Mouse (Mus musculus) gastrocnemius, adult 2 months (tissue): ENCODE data around the gene Snapin. TPM values are rescaled to one million over a fixed set of nuclear protein-coding genes. Genes with fewer than 3 reads are reported as not detected.
A peak's percentile ranks its signal among the peaks of the same experiment; 100 is the strongest.

ENCODE experiments used
- DNase-seq: peaks from one replicate; pipeline ENCODE4 v3.0.0; 2022
- H3K27ac ChIP-seq: fragments of 200-600 bp; 2 replicates; pipeline ENCODE4 v1.8.1; 2022; ENCODE audit warnings: mild to moderate bottlenecking
- H3K4me3 ChIP-seq: fragments of 200-600 bp; 2 replicates; pipeline ENCODE4 v1.8.1; 2022; ENCODE audit warnings: mild to moderate bottlenecking, moderate library complexity
- CTCF ChIP-seq: fragments of 200-600 bp; IDR thresholded peaks from 2 replicates; pipeline ENCODE4 v1.8.1; 2022; ENCODE audit warnings: antibody characterized with exemption, mild to moderate bottlenecking, moderate library complexity
- intact Hi-C: fragments of 180-260 bp; cut with DNase I; formaldehyde crosslinking; loops from one replicate; pipeline ENCODE4 v1.15.1; 2025
- long read RNA-seq, 2 experiments: library from polyadenylated mRNA; stranded (forward); transcript quantifications; one replicate each; pipeline ENCODE4 v2.0.0; 2021
- total RNA-seq, 2 experiments: library from RNA; stranded (reverse); gene quantifications; 2 replicates each; pipeline ENCODE4 v1.2.3; 2021

Snapin gene
- 10 to 100 TPM; 71.8 to 74.4 TPM for total RNA-seq
- long read RNA-seq, experiment 1, transcript Snapin-201 (3 exons, 958 nt) = minor isoform, 9 of 149 reads
- long read RNA-seq, experiment 1, transcript Snapin-203 (4 exons, 1,928 nt) = major isoform, 121 of 149 reads
- long read RNA-seq, experiment 1, partial matches to known transcripts = 1 of 149 reads
- long read RNA-seq, experiment 1, other reads (novel, unspliced or antisense) = 9 of 149 reads
- long read RNA-seq, experiment 2, transcript Snapin-204 (4 exons, 1,575 nt) = minor isoform, 9 of 152 reads
- long read RNA-seq, experiment 2, transcript Snapin-205 (3 exons, 1,505 nt) = minor isoform, 7 of 152 reads
- long read RNA-seq, experiment 2, transcript Snapin-201 (3 exons, 958 nt) = minor isoform, 7 of 152 reads
- long read RNA-seq, experiment 2, transcript Snapin-203 (4 exons, 1,928 nt) = major isoform, 120 of 152 reads
- long read RNA-seq, experiment 2, partial matches to known transcripts = 0 of 152 reads
- long read RNA-seq, experiment 2, other reads (novel, unspliced or antisense) = 5 of 152 reads

- H3K4me3 ChIP-seq = peak within 1 kb of the TSS; percentile 91
- peak within 1 kb of the TSS; percentile 97 for H3K27ac ChIP-seq
- peak; percentile 86 for TF ChIP-seq CTCF
- intact Hi-C loops = loop anchor here (2.0 kb wide), 1 partner anchor 18 kb away; the partner anchor contains the start of gene Chtop
- peak; percentile 97 for DNase-seq
Observed at GRCm38 (mm10) chr3:90490696-90491256, at the start of gene Snapin. Gene Snapin, minus strand, starts transcription at chr3:90491033.

GRCm38 (mm10) chr3:90537905-90538296, 47.1 kb upstream of the Snapin start:
- peak overlapping the region; percentile 95 for H3K27ac ChIP-seq
- intact Hi-C loops = no loop called here
- no peak for TF ChIP-seq CTCF
- DNase-seq = no peak
- H3K4me3 ChIP-seq = peak overlapping the region; percentile 88

- peak within 1 kb of the TSS; percentile 88 for H3K4me3 ChIP-seq
- TF ChIP-seq CTCF = no peak
- DNase-seq = peak; percentile 93
- intact Hi-C loops = no loop called here
- peak within 1 kb of the TSS; percentile 95 for H3K27ac ChIP-seq
Observed at GRCm38 (mm10) chr3:90537141-90537904, 46.5 kb upstream of the Snapin start, which contains the start of gene S100a16. Gene S100a16, plus strand, starts transcription at chr3:90537254.

DNA sequence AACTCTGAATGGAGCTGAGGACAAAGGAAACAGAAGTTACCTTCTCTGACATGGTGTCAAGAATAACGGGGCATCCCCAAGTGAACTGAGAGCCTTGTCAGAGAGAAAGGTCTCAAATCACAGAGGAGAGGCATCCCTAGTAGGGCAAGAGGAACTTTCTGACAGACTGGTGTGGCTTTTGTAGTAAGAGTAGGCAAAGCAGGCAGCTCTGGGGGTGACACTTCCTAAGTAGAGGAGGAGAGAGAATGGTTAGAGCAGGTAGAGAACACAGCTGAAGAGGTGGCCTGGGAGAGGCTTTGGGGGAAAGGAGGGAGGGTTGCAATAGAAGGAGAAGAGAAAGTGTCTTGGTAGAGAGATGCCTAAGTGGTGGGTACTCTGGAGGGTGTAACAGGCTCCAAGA, 44.6 kb upstream of the Snapin start:
- no peak for TF ChIP-seq CTCF
- Histone ChIP-seq H3K27ac (no peak overlapping the region), H3K4me3 (no peak overlapping the region)
- intact Hi-C loops = no loop called here
- DNase-seq = no peak

DNA sequence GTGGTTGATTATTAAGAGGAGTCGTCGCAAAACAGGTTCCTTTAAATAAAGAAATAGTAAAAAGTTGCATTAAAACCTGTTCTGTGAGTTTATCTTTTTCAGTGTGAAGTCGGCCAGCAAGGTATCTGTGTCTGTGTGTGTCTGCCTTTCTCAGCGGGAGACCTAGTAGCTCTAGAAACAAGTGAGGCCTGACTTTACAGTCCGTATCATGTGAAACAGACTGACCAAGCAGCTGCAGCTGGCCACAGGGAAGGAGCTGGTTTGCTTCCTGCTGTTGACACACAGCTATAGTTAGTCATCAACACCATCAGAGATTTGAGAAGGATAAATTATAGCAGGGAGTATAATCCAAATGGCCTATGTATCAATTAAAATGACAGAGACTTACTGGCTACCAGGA, 40.9 kb upstream of the Snapin start:
- Histone ChIP-seq H3K4me3 (no peak overlapping the region), H3K27ac (no peak overlapping the region)
- intact Hi-C loops = no loop called here
- no peak for TF ChIP-seq CTCF
- DNase-seq = no peak

- no peak for TF ChIP-seq CTCF
- intact Hi-C loops = loop anchor here (5.0 to 10.0 kb wide), 2 partner anchors 57 to 90 kb away; no protein-coding TSS in a partner anchor
- no peak overlapping the region for H3K27ac ChIP-seq
- H3K4me3 ChIP-seq = no peak overlapping the region
- DNase-seq = no peak
Observed at GRCm38 (mm10) chr3:90527291-90527873, 36.5 kb upstream of the Snapin start.

GRCm38 (mm10) chr3:90526580-90526979, 35.7 kb upstream of the Snapin start, which contains the start of gene S100a14:
Gene S100a14, plus strand, starts transcription at chr3:90526856.
- DNase-seq = peak; percentile 56
- intact Hi-C loops = loop anchor here (5.0 to 10.0 kb wide), 2 partner anchors 58 to 91 kb away; no protein-coding TSS in a partner anchor
- no peak for TF ChIP-seq CTCF
- peak within 1 kb of the TSS; percentile 66 for H3K27ac ChIP-seq
- no peak within 1 kb of the TSS for H3K4me3 ChIP-seq

GRCm38 (mm10) chr3:90526076-90526475, 35.2 kb upstream of the Snapin start:
- peak overlapping the region; percentile 66 for H3K27ac ChIP-seq

DNA sequence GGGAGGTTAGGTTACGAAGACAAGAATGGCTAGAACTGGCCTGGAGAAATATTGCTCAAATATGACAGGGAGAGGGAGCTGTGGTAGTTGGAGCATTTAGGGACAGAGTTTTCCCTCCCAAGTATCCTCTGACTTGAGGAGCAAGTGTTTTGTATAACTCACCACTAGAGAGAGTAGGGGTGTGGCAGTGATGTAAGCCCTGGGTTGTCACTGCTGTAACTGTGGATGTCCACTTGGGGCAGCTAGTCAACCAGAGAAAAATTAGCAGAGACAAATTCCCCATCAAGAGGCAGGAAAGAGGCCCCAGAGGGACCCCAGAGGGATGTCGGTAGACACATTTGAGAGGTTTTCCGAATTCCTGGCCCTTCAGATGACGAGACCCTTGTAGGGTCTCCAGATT, 34.6 kb upstream of the Snapin start:
- intact Hi-C loops = loop anchor here (5.0 to 10.0 kb wide), 2 partner anchors 59 to 92 kb away; no protein-coding TSS in a partner anchor
- peak; percentile 84 for TF ChIP-seq CTCF
- DNase-seq = peak; percentile 60
- H3K4me3 ChIP-seq = no peak overlapping the region
- H3K27ac ChIP-seq = peak overlapping the region; percentile 66

More at GRCm38 (mm10) chr3:90526076-90526475, 35.2 kb upstream of the Snapin start:
- no peak overlapping the region for H3K4me3 ChIP-seq
- intact Hi-C loops = loop anchor here (5.0 to 10.0 kb wide), 2 partner anchors 59 to 91 kb away; no protein-coding TSS in a partner anchor
- TF ChIP-seq CTCF = no peak
- DNase-seq = no peak

GRCm38 (mm10) chr3:90517711-90518110, 26.9 kb upstream of the Snapin start:
- Histone ChIP-seq H3K27ac (no peak overlapping the region; the same call in 1 of the 2 replicates), H3K4me3 (no peak overlapping the region)
- intact Hi-C loops = no loop called here
- DNase-seq = no peak
- TF ChIP-seq CTCF = no peak

DNA sequence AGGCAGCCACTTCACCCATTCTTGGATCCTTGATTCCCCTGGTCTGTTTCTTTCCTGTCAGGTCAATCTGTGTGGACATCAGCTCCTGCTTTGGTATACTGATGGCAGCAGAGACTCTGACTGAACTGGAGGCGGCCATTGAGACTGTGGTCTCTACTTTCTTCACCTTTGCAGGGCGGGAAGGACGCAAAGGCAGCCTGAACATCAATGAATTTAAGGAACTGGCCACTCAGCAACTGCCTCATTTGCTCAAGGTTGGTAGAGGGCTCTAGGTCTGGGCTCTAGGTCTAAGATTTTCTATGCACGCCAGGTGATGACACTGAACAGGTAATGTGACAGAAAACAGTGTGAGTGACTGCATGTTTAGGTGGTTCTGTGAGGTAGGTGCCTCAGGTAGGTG, 25.0 kb upstream of the Snapin start:
- intact Hi-C loops = no loop called here
- no peak for TF ChIP-seq CTCF
- Histone ChIP-seq H3K4me3 (peak overlapping the region; percentile 74), H3K27ac (peak overlapping the region; percentile 91)
- DNase-seq = no peak

DNA sequence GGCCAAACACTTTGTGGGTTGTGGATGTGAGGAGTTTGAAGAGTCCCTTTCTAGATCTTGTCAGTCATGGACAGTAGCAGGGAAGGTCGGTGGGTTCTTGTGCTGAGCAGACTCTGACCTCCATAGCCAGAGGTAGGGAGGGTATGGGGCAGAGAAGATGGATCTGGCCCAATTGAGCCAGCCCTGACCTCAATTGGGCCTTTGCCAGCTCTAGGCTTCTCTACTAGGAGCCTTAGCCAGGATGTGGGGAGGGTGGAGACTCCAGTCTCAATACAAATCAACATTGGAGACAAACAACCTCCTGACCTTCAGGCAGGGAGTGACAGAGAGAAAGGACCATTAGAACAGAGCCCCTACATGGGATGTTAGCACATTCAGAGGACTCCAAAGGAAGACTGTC, 24.4 kb upstream of the Snapin start:
- peak; percentile 72 for DNase-seq
- intact Hi-C loops = no loop called here
- no peak for TF ChIP-seq CTCF
- Histone ChIP-seq H3K4me3 (peak overlapping the region; percentile 74), H3K27ac (peak overlapping the region; percentile 91)
